Mouse (Mus musculus) CD8-positive naive resting alpha-beta T cell, adult 57 days (primary cell): ENCODE data around the gene Paqr7. TPM values are rescaled to one million over a fixed set of nuclear protein-coding genes. Genes with fewer than 3 reads are reported as not detected.

Experiments
- total RNA-seq: library from RNA; stranded (reverse); gene quantifications from one replicate; pipeline ENCODE4 v1.2.4, GENCODE M21; 2023

The Paqr7 gene
- 32.2 TPM for total RNA-seq

DNA sequence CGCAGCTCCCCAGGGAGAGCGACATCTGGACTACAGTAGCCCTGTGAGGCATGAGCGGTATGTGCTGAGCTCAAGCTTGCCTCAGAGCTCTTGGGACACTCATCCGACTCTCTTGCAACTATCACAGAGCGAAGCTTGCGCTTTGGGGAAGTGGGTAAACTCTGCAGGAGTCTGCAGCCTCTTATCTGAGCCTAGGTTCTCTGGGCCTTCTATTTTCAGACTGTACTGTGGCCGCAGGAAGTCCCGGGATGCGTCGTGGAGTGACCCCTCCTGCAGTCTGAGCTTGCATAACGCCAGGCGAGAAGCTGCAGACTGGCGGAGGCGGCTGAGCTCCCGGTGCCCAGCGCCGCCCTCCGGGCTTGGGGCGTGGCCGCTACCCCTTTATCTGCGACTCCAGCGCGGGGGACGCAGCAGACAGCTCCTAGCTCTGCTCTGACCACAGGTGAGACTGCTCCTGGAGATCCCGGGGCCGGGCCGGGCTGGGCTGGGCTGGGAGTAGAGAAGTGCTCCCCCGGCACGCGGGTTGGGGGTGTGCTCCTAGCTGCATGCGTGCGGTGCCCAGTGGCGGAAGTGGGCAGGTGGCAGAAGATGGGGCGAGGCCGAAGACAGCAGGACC lies at the start of gene Paqr7:
Gene Paqr7, plus strand, starts transcription at position 103 of the 616 bp plus-strand sequence.

GRCm38 (mm10) chr4:134468215-134468575 lies 28.3 kb upstream of the Paqr7 start, which contains the start of gene Stmn1:
TSS of gene Stmn1 (plus strand) at chr4:134468320.

GRCm38 (mm10) chr4:134510845-134511411 lies 14.4 kb downstream of the Paqr7 start, which contains the start of gene Aunip:
TSS of gene Aunip (plus strand) at chr4:134510999.

GRCm38 (mm10) chr4:134534932-134535786 lies 38.7 kb downstream of the Paqr7 start, which contains the start of gene Mtfr1l:
TSS of gene Mtfr1l (minus strand) at chr4:134535387.

DNA sequence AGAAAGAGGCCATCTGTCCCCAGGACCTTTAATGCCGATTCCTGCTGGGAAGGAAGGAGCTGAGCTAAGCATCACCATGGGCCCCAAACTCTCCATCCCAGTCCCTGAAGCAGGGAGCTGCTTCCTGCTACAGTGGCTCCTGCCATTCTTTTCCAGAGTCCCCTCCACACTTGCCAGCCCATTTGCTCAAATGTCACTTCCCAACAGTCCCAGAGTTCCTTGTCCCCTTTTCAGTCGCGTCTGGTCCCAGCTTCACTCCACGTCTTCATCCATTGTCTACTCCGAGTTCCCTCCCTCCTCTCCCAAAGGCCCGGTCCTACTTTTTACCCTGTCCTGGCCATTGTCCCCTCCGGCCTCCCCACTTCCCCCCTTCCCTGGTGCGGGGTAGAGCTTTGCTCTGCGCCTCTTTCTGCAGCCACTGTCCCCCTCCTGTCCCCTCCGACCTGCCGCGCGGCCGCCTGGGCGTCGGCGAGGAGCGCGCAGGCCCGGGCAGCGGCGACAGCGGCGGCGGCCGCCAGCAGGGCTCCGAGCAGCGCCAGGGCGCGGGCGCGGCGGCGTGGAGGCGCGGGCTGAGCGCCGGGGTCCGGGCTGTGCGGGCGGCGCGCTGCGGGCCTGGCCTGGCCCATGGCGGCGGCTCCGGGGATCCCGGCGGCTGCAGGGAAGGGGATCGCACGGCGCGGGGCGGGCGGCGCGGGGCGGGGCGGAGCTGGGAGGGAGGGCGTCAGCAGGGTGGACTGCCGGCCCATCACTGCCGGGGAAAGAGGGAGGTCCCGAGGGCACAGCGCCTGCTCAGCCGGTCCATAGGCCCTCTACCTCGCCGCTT lies 55.2 kb downstream of the Paqr7 start, which contains the start of gene Selenon:
Gene Selenon, minus strand, starts transcription at position 673 of the 823 bp plus-strand sequence.

Other genes with a start within 250 kb of the Paqr7 start
- not detected for gene Gm30191, start 249.8 kb upstream of the Paqr7 start, total RNA-seq
- gene Grrp1, start 242.6 kb upstream of the Paqr7 start, total RNA-seq, result not detected
- 10.2 TPM for gene Pdik1l, start 208.8 kb upstream of the Paqr7 start, total RNA-seq
- gene Trim63, start 181.6 kb upstream of the Paqr7 start, total RNA-seq, result not detected
- gene Slc30a2, start 153.5 kb upstream of the Paqr7 start, total RNA-seq, result not detected
- 0.55 TPM for gene Extl1, start 112.8 kb upstream of the Paqr7 start, total RNA-seq
- gene Pafah2, start 100.4 kb upstream of the Paqr7 start, total RNA-seq, result 1.5 TPM
- gene Stmn1, start 28.4 kb upstream of the Paqr7 start, total RNA-seq, result 17.1 TPM
- gene Aunip, start 14.3 kb downstream of the Paqr7 start, total RNA-seq, result not detected
- gene Mtfr1l, start 38.7 kb downstream of the Paqr7 start, total RNA-seq, result 50.8 TPM
- gene Selenon, start 55.5 kb downstream of the Paqr7 start, total RNA-seq, result 0.70 TPM
- gene Man1c1, start 207.6 kb downstream of the Paqr7 start, total RNA-seq, result 6.5 TPM